28 mouse cellular contexts compared by ENCODE assay signal in the genomic region with DNA sequence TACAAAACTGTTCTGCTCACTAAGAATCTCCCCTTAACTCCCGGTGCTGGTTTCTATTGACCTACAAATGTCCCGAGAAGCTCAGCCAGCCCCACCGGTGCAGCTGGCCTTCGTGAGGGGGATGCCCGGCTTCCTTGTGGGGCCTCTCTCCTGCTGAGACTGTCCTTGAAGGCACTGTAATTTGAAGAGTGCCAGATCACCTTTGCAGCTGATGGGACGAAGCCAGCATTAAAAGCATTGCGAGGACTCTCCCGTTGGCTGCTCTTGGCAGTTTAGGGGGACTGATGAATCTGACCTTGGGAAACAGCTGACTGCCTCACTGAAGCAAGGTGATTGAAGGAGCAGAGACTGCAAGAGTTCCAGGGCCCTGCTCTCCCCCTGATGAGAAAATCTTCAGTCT.
DNase-seq lines count a peak whose midpoint lies in the region; ATAC-seq and TF ChIP-seq lines count a peak whose summit lies in the region.
"Had no signal": no experiment of that assay in that cellular context is flagged by ENCODE, and none has a peak within 500 bp of the region (broad histone marks: within the 10 kb centered on the region; RNA-seq: fewer than 3 reads in every experiment).

No protein-coding gene starts in this region.

- no peak for ATAC-seq in heart, embryonic 15.5 days (replicated peaks; ENCODE audit: insufficient number of reproducible peaks, insufficient read depth, low FRiP score, low read depth)
- no peak for ATAC-seq in neural tube, embryonic 13.5 days (ENCODE audit: low read depth)
- ATAC-seq: activated CD4-positive, CD25-positive, alpha-beta regulatory T cell, adult 4 months; CD4-positive, CD25-positive, alpha-beta regulatory T cell, adult 4 months; forebrain, embryonic 14.5 days; inflammation-experienced regulatory T-cells, adult 6 months; liver, postnatal 0 days; lung, postnatal 0 days; midbrain, embryonic 15.5 days; Patski had no signal

- no peaks in the 10 kb centered on the region for H3K9me3 ChIP-seq in heart, embryonic 15.5 days (replicated peaks)
- H3K9me3 ChIP-seq in neural tube, embryonic 13.5 days, result no peaks in the 10 kb centered on the region
- H3K9me3 ChIP-seq: limb, embryonic 12.5 days; midbrain, embryonic 15.5 days; stomach, embryonic 15.5 days had no signal

- H3K4me1 ChIP-seq in heart, embryonic 15.5 days (replicated peaks), result peaks cover 18% of the 10 kb centered on the region
- H3K4me1 ChIP-seq in neural tube, embryonic 13.5 days (replicated peaks), result peaks cover 38% of the 10 kb centered on the region
- H3K4me1 ChIP-seq: stomach, embryonic 15.5 days had no signal

- no peak overlapping the region for H3K4me3 ChIP-seq in gastrocnemius, adult 2 months
- no peak overlapping the region for H3K4me3 ChIP-seq in heart, embryonic 15.5 days
- H3K4me3 ChIP-seq in neural tube, embryonic 13.5 days, result no peak overlapping the region
- H3K4me3 ChIP-seq: limb, embryonic 12.5 days; midbrain, embryonic 15.5 days; stomach, embryonic 15.5 days had no signal

- H3K4me2 ChIP-seq in heart, embryonic 15.5 days, result no peak overlapping the region
- H3K4me2 ChIP-seq in neural tube, embryonic 13.5 days, result no peak overlapping the region
- H3K4me2 ChIP-seq: limb, embryonic 12.5 days; liver, embryonic 11.5 days; midbrain, embryonic 15.5 days; stomach, embryonic 15.5 days had no signal

- TF ChIP-seq CTCF in gastrocnemius, adult 2 months (IDR thresholded peaks at IDR 0.05), result no peak

- no peaks in the 10 kb centered on the region for H3K27me3 ChIP-seq in heart, embryonic 15.5 days
- no peaks in the 10 kb centered on the region for H3K27me3 ChIP-seq in neural tube, embryonic 13.5 days
- H3K27me3 ChIP-seq: limb, embryonic 12.5 days; midbrain, embryonic 15.5 days; Patski; stomach, embryonic 15.5 days had no signal

- no peak overlapping the region for H3K9ac ChIP-seq in heart, embryonic 15.5 days
- H3K9ac ChIP-seq in neural tube, embryonic 13.5 days, result no peak overlapping the region
- H3K9ac ChIP-seq: limb, embryonic 12.5 days; liver, postnatal 0 days; midbrain, embryonic 15.5 days; stomach, embryonic 15.5 days had no signal

- no peak for DNase-seq in gastrocnemius, adult 2 months
- DNase-seq in gastrocnemius, postnatal 4 days (ENCODE audit: low spot score in 2 of 2), result no peak
- no peak for DNase-seq in heart, postnatal 4 days
- no peak for DNase-seq in neural tube, embryonic 10.5 days (ENCODE audit: extremely low spot score, low spot score)
- no peak for DNase-seq in urinary bladder, adult 2 months (ENCODE audit: low spot score)
- DNase-seq: adrenal gland, postnatal 10 days; cerebellum, adult 8-10 months; gastrocnemius, postnatal 10 days; kidney, adult 18-20 months; kidney, postnatal 4 days; liver, postnatal 0 days; right cerebral cortex, adult 18-20 months; right cerebral cortex, postnatal 4 days; thymus, postnatal 25 days had no signal

- WGBS in heart, embryonic 15.5 days, result 28% methylated on average over 8 of the region's 8 CpGs
- 63% methylated on average over 8 of the region's 8 CpGs for WGBS in neural tube, embryonic 13.5 days

- H3K36me3 ChIP-seq in heart, embryonic 15.5 days, result no peaks in the 10 kb centered on the region
- peaks cover 6% of the 10 kb centered on the region; the same call in 1 of the 2 replicates for H3K36me3 ChIP-seq in neural tube, embryonic 13.5 days
- H3K36me3 ChIP-seq: G1E; limb, embryonic 12.5 days; midbrain, embryonic 15.5 days; stomach, embryonic 15.5 days had no signal

- peak overlapping the region; percentile 16 for H3K27ac ChIP-seq in gastrocnemius, adult 2 months
- H3K27ac ChIP-seq in heart, embryonic 15.5 days, result peak overlapping the region; percentile 24
- H3K27ac ChIP-seq in neural tube, embryonic 13.5 days (replicated peaks), result 0 out of 2 replicates have a peak overlapping the region, but pooled peaks have one; percentile 11
- H3K27ac ChIP-seq: limb, embryonic 12.5 days; macrophage; midbrain, embryonic 15.5 days; stomach, embryonic 15.5 days had no signal

- intact Hi-C loops in gastrocnemius, adult 2 months (cut with DNase I), result no loop called here
